Mouse (Mus musculus): ENCODE data around the gene Pm20d1.
"Not testable (repeated sequence)": the region's sequence is repeated elsewhere in the genome, so short reads cannot be mapped to it uniquely, and the experiment has no call there.

Gene Pm20d1

GRCm38 (mm10) chr1:131795171-131795570 lies 2.0 kb upstream of the Pm20d1 start:
- no peak for DNase-seq

- DNase-seq: no peak
Measured at GRCm38 (mm10) chr1:131800001-131800400, 2.8 kb downstream of the Pm20d1 start.

GRCm38 (mm10) chr1:131801071-131801470 lies 3.9 kb downstream of the Pm20d1 start:
- no peak for DNase-seq

- DNase-seq: no peak
Measured at GRCm38 (mm10) chr1:131802652-131803051, 5.5 kb downstream of the Pm20d1 start.

GRCm38 (mm10) chr1:131804166-131804565 lies 7.0 kb downstream of the Pm20d1 start:
- no peak for DNase-seq

- no peak for DNase-seq
Measured at GRCm38 (mm10) chr1:131808986-131809385, 11.8 kb downstream of the Pm20d1 start.

GRCm38 (mm10) chr1:131809651-131810050 lies 12.5 kb downstream of the Pm20d1 start:
- no peak for DNase-seq

- no peak for DNase-seq
Measured at GRCm38 (mm10) chr1:131811393-131811792, 14.2 kb downstream of the Pm20d1 start.

- no peak for DNase-seq
Measured at GRCm38 (mm10) chr1:131812006-131812405, 14.8 kb downstream of the Pm20d1 start.

GRCm38 (mm10) chr1:131812631-131813295 lies 15.6 kb downstream of the Pm20d1 start:
- DNase-seq: no peak

- DNase-seq: no peak
Measured at GRCm38 (mm10) chr1:131813731-131814130, 16.6 kb downstream of the Pm20d1 start.

- DNase-seq: no peak
Measured at GRCm38 (mm10) chr1:131814191-131814590, 17.0 kb downstream of the Pm20d1 start.

GRCm38 (mm10) chr1:131816886-131817285 lies 19.7 kb downstream of the Pm20d1 start:
- no peak for DNase-seq

- not testable (repeated sequence) for DNase-seq
Measured at GRCm38 (mm10) chr1:131820353-131820752, 23.2 kb downstream of the Pm20d1 start.

- no peak for DNase-seq
Measured at GRCm38 (mm10) chr1:131820887-131821328, 23.7 kb downstream of the Pm20d1 start.

GRCm38 (mm10) chr1:131822292-131822691 lies 25.1 kb downstream of the Pm20d1 start:
- DNase-seq: no peak

- no peak for DNase-seq
Measured at GRCm38 (mm10) chr1:131822856-131823492, 25.8 kb downstream of the Pm20d1 start.

- DNase-seq: no peak
Measured at GRCm38 (mm10) chr1:131823563-131823962, 26.4 kb downstream of the Pm20d1 start.

GRCm38 (mm10) chr1:131824528-131825181 lies 27.5 kb downstream of the Pm20d1 start:
- DNase-seq: no peak

- DNase-seq: peak; percentile 27 to 39
Measured at GRCm38 (mm10) chr1:131827207-131827786, 30.1 kb downstream of the Pm20d1 start, which contains the start of gene Slc41a1. Gene Slc41a1, plus strand, starts transcription at chr1:131827493.

GRCm38 (mm10) chr1:131827787-131828258 lies 30.6 kb downstream of the Pm20d1 start:
- peak; percentile 92 to 93 for DNase-seq

- DNase-seq: no peak
Measured at GRCm38 (mm10) chr1:131828297-131829126, 31.3 kb downstream of the Pm20d1 start.

Measured in spleen, adult 18-20 months (tissue).